Mouse (Mus musculus): ENCODE measurements around the gene Ugt1a7c. TPM values are rescaled to one million over a fixed set of nuclear protein-coding genes. Genes with fewer than 3 reads are reported as not detected.

Ugt1a7c gene
- polyA plus RNA-seq, 1 experiment from 2014 or later = 82.7 TPM

DNA sequence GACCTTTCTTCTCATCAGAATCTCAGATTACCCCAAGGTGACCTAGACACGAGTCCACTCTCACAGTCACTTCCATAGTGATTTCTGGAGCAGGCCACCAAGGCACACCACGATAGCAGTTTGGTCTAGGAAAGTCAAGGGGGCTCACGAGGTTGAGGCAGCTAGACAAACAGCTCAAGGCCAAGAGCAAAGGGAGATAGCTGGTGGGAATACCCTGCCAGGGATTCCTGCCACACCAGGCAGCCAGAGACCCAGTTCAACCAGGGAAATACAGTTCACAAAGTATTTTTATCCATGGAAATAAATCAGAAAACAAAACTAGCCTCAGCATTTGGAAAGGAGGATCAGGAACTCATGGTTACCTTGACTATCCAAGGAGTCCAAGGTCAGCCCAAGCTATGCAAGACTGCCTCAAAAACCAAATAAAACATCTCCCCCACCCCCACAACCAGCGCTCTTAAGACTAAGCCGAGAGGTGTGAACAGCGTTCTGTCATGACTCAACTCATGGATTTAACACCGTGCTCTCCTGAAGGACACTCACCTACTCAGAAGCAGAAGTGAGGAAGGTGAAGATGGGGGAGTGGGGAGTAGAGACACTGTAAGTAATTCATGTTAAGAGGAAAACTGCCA, 169.5 kb downstream of the Ugt1a7c start:
- Histone ChIP-seq H3K9ac (ENCODE audit: low read depth, low read length) (no peak overlapping the region), H3K9me3 (ENCODE audit: control insufficient read depth, low read length) (no peaks in the 10 kb centered on the region), H3K27me3 (replicated peaks; ENCODE audit: control insufficient read depth, insufficient read depth, low read length) (no peaks in the 10 kb centered on the region), H3K4me2 (ENCODE audit: low read depth, low read length) (no peak overlapping the region), H3K4me3 (ENCODE audit: low read length) (no peak overlapping the region), H3K4me1 (ENCODE audit: control insufficient read depth, insufficient read depth, low read length) (0 out of 2 replicates have a peak, but pooled peaks cover 10% of the 10 kb centered on the region), H3K36me3 (ENCODE audit: control insufficient read depth, insufficient read depth, low read length) (peaks cover 86% of the 10 kb centered on the region), H3K27ac (ENCODE audit: low read length) (no peak overlapping the region)
- ATAC-seq = no peak
- 88% methylated on average over 7 of the region's 7 CpGs for WGBS

DNA sequence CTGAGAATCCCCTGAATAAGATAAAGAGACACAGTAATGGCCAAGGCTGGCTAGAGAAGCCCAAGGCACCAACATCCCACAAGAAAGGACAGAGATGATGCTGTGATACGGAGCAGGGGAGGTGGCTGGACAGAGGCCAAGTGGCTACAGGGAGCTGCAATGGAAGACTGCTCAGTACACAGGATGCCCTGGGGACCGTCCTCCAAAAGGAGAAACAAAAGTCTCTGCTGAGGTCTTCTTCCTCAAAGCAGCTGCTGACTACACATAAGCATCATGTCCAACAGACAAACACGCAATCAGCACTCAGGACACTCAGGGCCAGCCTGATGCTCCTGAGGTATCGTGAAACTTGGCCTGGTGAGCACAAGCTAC, 170.0 kb downstream of the Ugt1a7c start:
- Histone ChIP-seq H3K9ac (ENCODE audit: low read depth, low read length) (no peak overlapping the region), H3K27me3 (replicated peaks; ENCODE audit: control insufficient read depth, insufficient read depth, low read length) (no peaks in the 10 kb centered on the region), H3K27ac (ENCODE audit: low read length) (no peak overlapping the region), H3K36me3 (ENCODE audit: control insufficient read depth, insufficient read depth, low read length) (peaks cover 92% of the 10 kb centered on the region), H3K4me3 (ENCODE audit: low read length) (no peak overlapping the region), H3K4me2 (ENCODE audit: low read depth, low read length) (no peak overlapping the region), H3K9me3 (ENCODE audit: control insufficient read depth, low read length) (no peaks in the 10 kb centered on the region), H3K4me1 (ENCODE audit: control insufficient read depth, insufficient read depth, low read length) (0 out of 2 replicates have a peak, but pooled peaks cover 8% of the 10 kb centered on the region)
- no peak for ATAC-seq
- WGBS = 77% methylated on average over 4 of the region's 4 CpGs

DNA sequence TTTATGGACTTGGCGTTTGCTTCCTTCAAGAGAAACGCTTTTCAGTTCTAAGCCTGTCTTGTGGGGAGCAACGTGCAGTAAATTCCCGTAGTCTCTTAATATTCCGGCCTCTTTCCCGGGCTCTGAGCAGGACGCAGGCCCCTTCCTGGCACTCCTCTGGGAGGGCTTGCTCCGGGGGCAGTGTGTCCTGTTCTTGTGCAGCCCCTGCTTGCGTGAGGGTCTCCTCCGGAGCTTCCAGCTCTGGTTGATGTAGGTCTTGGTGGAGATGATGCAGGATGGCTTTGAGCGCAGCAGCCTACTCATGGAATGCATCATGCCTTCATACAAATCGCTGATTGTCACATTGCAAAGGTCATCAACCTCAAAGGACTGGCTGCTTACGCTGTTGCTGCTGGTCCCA, 171.3 kb downstream of the Ugt1a7c start:
- Histone ChIP-seq H3K9me3 (ENCODE audit: control insufficient read depth, low read length) (no peaks in the 10 kb centered on the region), H3K27ac (ENCODE audit: low read length) (no peak overlapping the region), H3K4me1 (ENCODE audit: control insufficient read depth, insufficient read depth, low read length) (0 out of 2 replicates have a peak, but pooled peaks cover 5% of the 10 kb centered on the region), H3K27me3 (replicated peaks; ENCODE audit: control insufficient read depth, insufficient read depth, low read length) (no peaks in the 10 kb centered on the region), H3K36me3 (ENCODE audit: control insufficient read depth, insufficient read depth, low read length) (peaks cover 88% of the 10 kb centered on the region), H3K9ac (ENCODE audit: low read depth, low read length) (no peak overlapping the region), H3K4me2 (ENCODE audit: low read depth, low read length) (no peak overlapping the region), H3K4me3 (ENCODE audit: low read length) (no peak overlapping the region)
- WGBS = 89% methylated on average over 13 of the region's 13 CpGs
- ATAC-seq = no peak

DNA sequence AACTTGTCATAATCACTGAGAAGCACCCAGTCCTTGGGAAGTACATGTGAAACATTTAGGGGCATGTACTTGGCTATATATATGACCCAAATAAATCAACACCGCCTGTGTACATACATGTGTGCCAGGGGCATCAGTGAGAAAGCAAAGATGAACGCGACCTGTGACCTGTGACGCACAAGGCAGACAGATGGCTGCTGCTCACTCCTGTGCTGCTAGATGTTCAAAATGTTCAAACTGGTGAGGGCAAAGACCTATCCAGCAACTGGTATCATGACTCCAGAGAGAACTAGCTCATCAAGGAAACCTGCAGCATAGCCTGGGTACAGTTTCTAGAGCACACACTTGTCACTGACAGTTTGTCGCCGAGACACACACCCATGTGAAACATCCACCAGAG, 172.6 kb downstream of the Ugt1a7c start:
- Histone ChIP-seq H3K4me3 (ENCODE audit: low read length) (no peak overlapping the region), H3K4me1 (ENCODE audit: control insufficient read depth, insufficient read depth, low read length) (0 out of 2 replicates have a peak, but pooled peaks cover 2% of the 10 kb centered on the region), H3K27ac (ENCODE audit: low read length) (no peak overlapping the region), H3K36me3 (ENCODE audit: control insufficient read depth, insufficient read depth, low read length) (peaks cover 87% of the 10 kb centered on the region), H3K9ac (ENCODE audit: low read depth, low read length) (no peak overlapping the region), H3K9me3 (ENCODE audit: control insufficient read depth, low read length) (no peaks in the 10 kb centered on the region), H3K27me3 (replicated peaks; ENCODE audit: control insufficient read depth, insufficient read depth, low read length) (no peaks in the 10 kb centered on the region), H3K4me2 (ENCODE audit: low read depth, low read length) (no peak overlapping the region)
- no peak for ATAC-seq
- WGBS = 94% methylated on average over 6 of the region's 6 CpGs

DNA sequence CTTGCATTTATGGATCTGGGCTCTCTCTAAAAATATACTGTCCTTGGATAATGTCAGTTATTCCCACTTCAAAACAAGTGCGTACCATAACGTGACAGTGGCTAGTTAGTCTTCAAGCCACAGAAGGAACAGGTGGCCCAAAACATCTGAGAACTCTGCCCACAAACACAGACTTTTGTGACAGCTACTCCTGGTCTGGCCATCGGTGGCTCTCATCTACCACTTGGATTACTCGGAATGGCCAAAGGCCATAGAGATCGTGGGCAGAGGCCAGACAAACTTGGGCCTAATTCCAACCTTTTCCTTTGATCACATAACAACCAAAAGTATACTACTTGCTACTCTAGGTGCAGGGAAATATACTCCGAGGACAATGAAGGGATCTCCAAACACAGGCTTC, 173.2 kb downstream of the Ugt1a7c start:
- Histone ChIP-seq H3K9me3 (ENCODE audit: control insufficient read depth, low read length) (no peaks in the 10 kb centered on the region), H3K36me3 (ENCODE audit: control insufficient read depth, insufficient read depth, low read length) (peaks cover 86% of the 10 kb centered on the region), H3K4me3 (ENCODE audit: low read length) (no peak overlapping the region), H3K4me1 (ENCODE audit: control insufficient read depth, insufficient read depth, low read length) (no peaks in the 10 kb centered on the region), H3K4me2 (ENCODE audit: low read depth, low read length) (no peak overlapping the region), H3K9ac (ENCODE audit: low read depth, low read length) (no peak overlapping the region), H3K27ac (ENCODE audit: low read length) (no peak overlapping the region), H3K27me3 (replicated peaks; ENCODE audit: control insufficient read depth, insufficient read depth, low read length) (no peaks in the 10 kb centered on the region)
- ATAC-seq = no peak
- WGBS = 87% methylated on average over 6 of the region's 6 CpGs

Other genes starting within 250 kb of the Ugt1a7c start
- gene Dgkd, start 241.8 kb upstream of the Ugt1a7c start, polyA plus RNA-seq (2015; fragmentation: Nextera tagmentation; extraction: Ambion mirVana) = 24.0 and 26.9 TPM in 2 replicates
- gene Usp40, start 86.5 kb upstream of the Ugt1a7c start, polyA plus RNA-seq (2015; fragmentation: Nextera tagmentation; extraction: Ambion mirVana) = 27.4 and 28.4 TPM in 2 replicates
- gene Ugt1a10, start 39.7 kb upstream of the Ugt1a7c start, polyA plus RNA-seq (2015; fragmentation: Nextera tagmentation; extraction: Ambion mirVana) = not detected in 2 replicates
- gene Ugt1a9, start 24.3 kb upstream of the Ugt1a7c start, polyA plus RNA-seq (2015; fragmentation: Nextera tagmentation; extraction: Ambion mirVana) = 17.8 and 23.5 TPM in 2 replicates
- gene Ugt1a8, start 7.2 kb upstream of the Ugt1a7c start, polyA plus RNA-seq (2015; fragmentation: Nextera tagmentation; extraction: Ambion mirVana) = not detected in 2 replicates
- 0.36 and 0.49 TPM in 2 replicates for gene Ugt1a6b, start 8.2 kb downstream of the Ugt1a7c start, polyA plus RNA-seq (2015; fragmentation: Nextera tagmentation; extraction: Ambion mirVana)
- gene Ugt1a6a, start 39.7 kb downstream of the Ugt1a7c start, polyA plus RNA-seq (2015; fragmentation: Nextera tagmentation; extraction: Ambion mirVana) = 9.0 and 11.0 TPM in 2 replicates
- not detected in 2 replicates for gene Ugt1a5, start 71.0 kb downstream of the Ugt1a7c start, polyA plus RNA-seq (2015; fragmentation: Nextera tagmentation; extraction: Ambion mirVana)
- gene Ugt1a2, start 105.5 kb downstream of the Ugt1a7c start, polyA plus RNA-seq (2015; fragmentation: Nextera tagmentation; extraction: Ambion mirVana) = 0.37 TPM in 1 of 2 replicates, not detected in the other
- 5.7 and 8.0 TPM in 2 replicates for gene Dnajb3, start 110.7 kb downstream of the Ugt1a7c start, polyA plus RNA-seq (2015; fragmentation: Nextera tagmentation; extraction: Ambion mirVana)
- gene Ugt1a1, start 116.9 kb downstream of the Ugt1a7c start, polyA plus RNA-seq (2015; fragmentation: Nextera tagmentation; extraction: Ambion mirVana) = 55.9 and 79.1 TPM in 2 replicates
- 0.76 and 0.88 TPM in 2 replicates for gene Mroh2a, start 131.9 kb downstream of the Ugt1a7c start, polyA plus RNA-seq (2015; fragmentation: Nextera tagmentation; extraction: Ambion mirVana)
- 135 and 141 TPM in 2 replicates for gene Hjurp, start 182.6 kb downstream of the Ugt1a7c start, polyA plus RNA-seq (2015; fragmentation: Nextera tagmentation; extraction: Ambion mirVana)
- gene Trpm8, start 182.6 kb downstream of the Ugt1a7c start, polyA plus RNA-seq (2015; fragmentation: Nextera tagmentation; extraction: Ambion mirVana) = not detected in 2 replicates

All from intestine, embryonic 16.5 days (tissue).